Mouse (Mus musculus): ENCODE measurements around the gene Pygo1. TPM values are rescaled to one million over a fixed set of nuclear protein-coding genes. Genes with fewer than 3 reads are reported as not detected.

Pygo1 gene
- polyA plus RNA-seq, 1 experiment from 2014 or later: 16.0 TPM

Other genes with a start within 250 kb of the Pygo1 start
- 0.41 and 0.49 TPM in 2 replicates for gene Prtg, start 118.8 kb upstream of the Pygo1 start, polyA plus RNA-seq (2015; fragmentation: Nextera tagmentation; extraction: Ambion mirVana)
- 2.6 and 2.7 TPM in 2 replicates for gene Dyx1c1, start 33.1 kb downstream of the Pygo1 start, polyA plus RNA-seq (2015; fragmentation: Nextera tagmentation; extraction: Ambion mirVana)
- not detected in 2 replicates for gene Gm44503, start 33.2 kb downstream of the Pygo1 start, polyA plus RNA-seq (2015; fragmentation: Nextera tagmentation; extraction: Ambion mirVana)
- 23.5 and 23.7 TPM in 2 replicates for gene Ccpg1os, start 59.7 kb downstream of the Pygo1 start, polyA plus RNA-seq (2015; fragmentation: Nextera tagmentation; extraction: Ambion mirVana)
- 44.2 and 49.2 TPM in 2 replicates for gene Ccpg1, start 59.8 kb downstream of the Pygo1 start, polyA plus RNA-seq (2015; fragmentation: Nextera tagmentation; extraction: Ambion mirVana)
- 14.1 and 17.6 TPM in 2 replicates for gene Pigb, start 114.7 kb downstream of the Pygo1 start, polyA plus RNA-seq (2015; fragmentation: Nextera tagmentation; extraction: Ambion mirVana)
- 3.1 and 3.2 TPM in 2 replicates for gene Rab27a, start 119.2 kb downstream of the Pygo1 start, polyA plus RNA-seq (2015; fragmentation: Nextera tagmentation; extraction: Ambion mirVana)
- gene Khdc3, start 176.2 kb downstream of the Pygo1 start, polyA plus RNA-seq (2015; fragmentation: Nextera tagmentation; extraction: Ambion mirVana): 0.12 and 0.17 TPM in 2 replicates
- not detected in 2 replicates for gene Gm20509, start 176.8 kb downstream of the Pygo1 start, polyA plus RNA-seq (2015; fragmentation: Nextera tagmentation; extraction: Ambion mirVana)
- 96.6 and 97.1 TPM in 2 replicates for gene Rsl24d1, start 187.8 kb downstream of the Pygo1 start, polyA plus RNA-seq (2015; fragmentation: Nextera tagmentation; extraction: Ambion mirVana)

Measured in hindbrain, embryonic 15.5 days (tissue).